9 mouse cellular contexts compared by ENCODE assay signal in genomic region chr12:108510571-108510970, GRCm38 (mm10).
"Had no signal": no experiment of that assay in that cellular context is flagged by ENCODE, and none has a peak within 500 bp of the region (broad histone marks: within the 10 kb centered on the region; RNA-seq: fewer than 3 reads in every experiment).

No protein-coding gene starts in this region.

- H3K4me2 ChIP-seq: liver, embryonic 13.5 days; midbrain, embryonic 11.5 days; stomach, embryonic 15.5 days had no signal

- H3K9me3 ChIP-seq: liver, embryonic 13.5 days; stomach, embryonic 15.5 days had no signal

- H3K27ac ChIP-seq: kidney, postnatal 0 days; liver, embryonic 13.5 days; stomach, embryonic 15.5 days had no signal

- H3K4me3 ChIP-seq: liver, embryonic 13.5 days; stomach, embryonic 15.5 days had no signal

- H3K27me3 ChIP-seq: liver, embryonic 13.5 days; stomach, embryonic 15.5 days had no signal

- H3K9ac ChIP-seq: liver, embryonic 13.5 days; stomach, embryonic 15.5 days had no signal

- H3K36me3 ChIP-seq: liver, embryonic 13.5 days had no signal

- H3K4me1 ChIP-seq: liver, embryonic 13.5 days; stomach, embryonic 15.5 days had no signal

- DNase-seq: liver, embryonic 13.5 days; lung, adult 2 months; right cerebral cortex, postnatal 14 days; spleen, adult 18-20 months; thymus, postnatal 14 days; thymus, postnatal 4 days had no signal
